8 mouse cellular contexts compared by ENCODE assay signal in genomic region chr11:68901351-68902046, GRCm38 (mm10). TPM values are rescaled to one million over a fixed set of nuclear protein-coding genes. Genes with fewer than 3 reads are reported as not detected.
DNase-seq lines count a peak whose midpoint lies in the region; ATAC-seq lines count a peak whose summit lies in the region.

TSS of gene Rpl26 (plus strand) at chr11:68901583.

- H3K4me2 ChIP-seq in hindbrain, embryonic 15.5 days, result peak within 1 kb of the TSS; percentile 57

- H3K27me3 ChIP-seq in hindbrain, embryonic 15.5 days, result no peaks in the 10 kb centered on the region

- H3K36me3 ChIP-seq in hindbrain, embryonic 15.5 days, result peaks cover 38% of the 10 kb centered on the region

- peak within 1 kb of the TSS; percentile 92 for H3K27ac ChIP-seq in hindbrain, embryonic 15.5 days (replicated peaks)

- no peaks in the 10 kb centered on the region for H3K9me3 ChIP-seq in hindbrain, embryonic 15.5 days

- peak within 1 kb of the TSS; percentile 73 for H3K4me3 ChIP-seq in hindbrain, embryonic 15.5 days

- peak within 1 kb of the TSS; percentile 83 for H3K9ac ChIP-seq in hindbrain, embryonic 15.5 days

- WGBS in hindbrain, embryonic 15.5 days, result under 1% methylated on average over 52 of the region's 52 CpGs

- peak; percentile 97 for DNase-seq in T-cell, adult 2 months (ENCODE audit: low spot score)
- peak; percentile 99 to 100 for DNase-seq in cerebellum, postnatal 36 days
- DNase-seq in frontal cortex, postnatal 36 days (ENCODE audit: low spot score in 2 of 2), result peak; percentile 99 to 100
- DNase-seq in left cerebral cortex, adult 11 months (ENCODE audit: low spot score), result peak; percentile 97
- DNase-seq in lung, postnatal 4 days, result peak; percentile 98 to 99
- DNase-seq in retina, postnatal 7 days (ENCODE audit: low read depth, low spot score), result peak; percentile 100
- DNase-seq in urinary bladder, adult 2 months (ENCODE audit: low spot score), result peak; percentile 91

- peaks cover 17% of the 10 kb centered on the region for H3K4me1 ChIP-seq in hindbrain, embryonic 15.5 days (replicated peaks)

- peak; percentile 88 for ATAC-seq in hindbrain, embryonic 15.5 days (ENCODE audit: low FRiP score, low read depth)

RNA-seq across cellular contexts. Expression of gene Rpl26, which starts in this region (rescaled TPM):
- polyA plus RNA-seq in hindbrain, embryonic 15.5 days (2015; fragmentation: Nextera tagmentation; extraction: Ambion mirVana), result 557 and 622 TPM in 2 replicates
- 3,701 and 3,960 TPM in 2 replicates for polyA plus RNA-seq in urinary bladder, adult 2 months (2012; rRNA removed)

Comparison
In these comparisons a context has a peak if more than half of its experiments do, and no peak if none do; other contexts are left out.
1. Peak in every context shown above with its lines: DNase-seq, ATAC-seq, H3K4me3 ChIP-seq and H3K27ac ChIP-seq.